31 mouse cellular contexts compared by ENCODE assay signal in the genomic region with DNA sequence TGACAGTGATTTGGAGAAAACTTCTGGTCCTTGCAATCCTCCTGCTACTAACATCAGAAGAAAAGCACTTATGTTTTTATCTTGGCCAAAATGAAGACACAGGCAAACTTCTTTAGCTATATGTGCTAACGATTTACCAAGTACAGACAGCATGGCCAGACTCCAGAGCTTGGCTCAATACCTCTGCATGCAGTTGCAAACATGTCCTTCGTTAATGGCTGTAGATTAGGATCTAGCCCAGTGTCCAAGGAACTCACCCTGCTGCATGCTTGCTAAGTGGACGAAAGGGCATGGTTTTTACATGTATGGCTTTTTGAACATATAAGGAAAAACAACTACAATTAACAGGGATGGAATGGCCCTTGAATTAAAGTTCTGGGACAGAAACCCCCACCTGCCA. TPM values are rescaled to one million over a fixed set of nuclear protein-coding genes. Genes with fewer than 3 reads are reported as not detected.
DNase-seq lines count a peak whose midpoint lies in the region; ATAC-seq and TF ChIP-seq lines count a peak whose summit lies in the region.
"Had no signal": no experiment of that assay in that cellular context is flagged by ENCODE, and none has a peak within 500 bp of the region (broad histone marks: within the 10 kb centered on the region; RNA-seq: fewer than 3 reads in every experiment).

No protein-coding gene starts in this region.

- no peak overlapping the region for H3K9ac ChIP-seq in heart, embryonic 13.5 days
- no peak overlapping the region for H3K9ac ChIP-seq in heart, postnatal 0 days (replicated peaks; ENCODE audit: low read depth, low read length)
- H3K9ac ChIP-seq: embryonic facial prominence, embryonic 12.5 days; embryonic facial prominence, embryonic 15.5 days; forebrain, embryonic 13.5 days; hindbrain, embryonic 13.5 days had no signal

- H3K4me2 ChIP-seq in heart, embryonic 13.5 days: no peak overlapping the region
- H3K4me2 ChIP-seq in heart, postnatal 0 days (ENCODE audit: low read depth, low read length): no peak overlapping the region
- H3K4me2 ChIP-seq: embryonic facial prominence, embryonic 12.5 days; embryonic facial prominence, embryonic 15.5 days; forebrain, embryonic 13.5 days; heart, embryonic 11.5 days; hindbrain, embryonic 13.5 days had no signal

- TF ChIP-seq CTCF in heart, postnatal 0 days (IDR thresholded peaks at IDR 0.05; ENCODE audit: low read depth): no peak
- no peak for TF ChIP-seq CTCF in olfactory bulb, adult 2 months (IDR thresholded peaks at IDR 0.05; ENCODE audit: insufficient read depth, low read depth, low read length)

- H3K4me1 ChIP-seq in heart, embryonic 13.5 days: peaks cover 17% of the 10 kb centered on the region
- H3K4me1 ChIP-seq in heart, postnatal 0 days (ENCODE audit: control insufficient read depth, insufficient read depth): 0 out of 2 replicates have a peak, but pooled peaks cover 12% of the 10 kb centered on the region
- H3K4me1 ChIP-seq in brown adipose tissue, adult 24 weeks (ENCODE audit: control insufficient read depth, insufficient read depth, insufficient read length, low read length): peaks cover 4% of the 10 kb centered on the region; the same call in 1 of the 2 replicates
- peaks cover 9% of the 10 kb centered on the region for H3K4me1 ChIP-seq in olfactory bulb, adult 2 months (ENCODE audit: control insufficient read depth, insufficient read depth, low read length)
- H3K4me1 ChIP-seq: embryonic facial prominence, embryonic 12.5 days; embryonic facial prominence, embryonic 15.5 days; forebrain, embryonic 10.5 days; forebrain, embryonic 13.5 days; hindbrain, embryonic 13.5 days had no signal

- H3K27ac ChIP-seq in heart, embryonic 13.5 days (replicated peaks): peak overlapping the region; percentile 42; the same call in 1 of the 2 replicates
- H3K27ac ChIP-seq in heart, postnatal 0 days (ENCODE audit: low read depth): peak overlapping the region; percentile 68
- peak overlapping the region; percentile 27 for H3K27ac ChIP-seq in brown adipose tissue, adult 24 weeks (replicated peaks; ENCODE audit: low read depth, low read length)
- peak overlapping the region; percentile 64; the same call in 1 of the 2 replicates for H3K27ac ChIP-seq in olfactory bulb, adult 2 months (ENCODE audit: insufficient read depth, low read depth, low read length)
- H3K27ac ChIP-seq: embryonic facial prominence, embryonic 12.5 days; embryonic facial prominence, embryonic 15.5 days; forebrain, embryonic 10.5 days; forebrain, embryonic 13.5 days; hindbrain, embryonic 10.5 days; hindbrain, embryonic 13.5 days; hindbrain, postnatal 0 days had no signal

- H3K36me3 ChIP-seq in heart, embryonic 13.5 days: peaks cover 21% of the 10 kb centered on the region
- H3K36me3 ChIP-seq in heart, postnatal 0 days (replicated peaks; ENCODE audit: control insufficient read depth, insufficient read depth, low read length): peaks cover 9% of the 10 kb centered on the region; the same call in 1 of the 2 replicates
- H3K36me3 ChIP-seq: embryonic facial prominence, embryonic 12.5 days had no signal

- DNase-seq in heart, adult 8-10 months (ENCODE audit: low spot score): no peak
- no peak for DNase-seq in heart, postnatal 0 days (ENCODE audit: low spot score)
- DNase-seq in heart, adult 9 months (ENCODE audit: low spot score in 2 of 2): no peak
- no peak for DNase-seq in cerebellum, postnatal 4 days (ENCODE audit: low spot score in 2 of 2)
- DNase-seq: adrenal gland, adult 2 months; adrenal gland, postnatal 14 days; B cell, adult 2 months; cerebellum, adult 18-20 months; cerebellum, adult 9-10 months; cerebellum, postnatal 14 days; gastrocnemius, postnatal 10 days; gastrocnemius, postnatal 36 days; heart, adult 11 months; heart, postnatal 14 days; kidney, adult 18-20 months had no signal

- ATAC-seq in heart, embryonic 13.5 days (ENCODE audit: extremely low read depth, insufficient number of reproducible peaks, low FRiP score, low TSS enrichment): no peak
- no peak for ATAC-seq in heart, postnatal 0 days (ENCODE audit: insufficient read depth, low read depth)
- ATAC-seq: forebrain, embryonic 13.5 days; forebrain, embryonic 16.5 days; hindbrain, postnatal 0 days; inflammation-experienced regulatory T-cells, adult 6 months; intestine, embryonic 16.5 days; Patski had no signal

- TF ChIP-seq EP300 in heart, postnatal 0 days (IDR thresholded peaks at IDR 0.05; ENCODE audit: low read depth): no peak

- 54% methylated on average over 3 of the region's 3 CpGs for WGBS in heart, embryonic 13.5 days
- WGBS in heart, postnatal 0 days: 34% methylated on average over 3 of the region's 3 CpGs
- 64% methylated on average over 3 of the region's 3 CpGs for WGBS in olfactory bulb, adult 2 months

- no peaks in the 10 kb centered on the region for H3K27me3 ChIP-seq in heart, embryonic 13.5 days (replicated peaks)
- H3K27me3 ChIP-seq in heart, postnatal 0 days (ENCODE audit: control insufficient read depth, insufficient read depth, low read length): no peaks in the 10 kb centered on the region
- H3K27me3 ChIP-seq: CH12.LX; embryonic facial prominence, embryonic 12.5 days; embryonic facial prominence, embryonic 15.5 days; forebrain, embryonic 13.5 days; hindbrain, embryonic 13.5 days; Patski had no signal

- peaks cover 4% of the 10 kb centered on the region; the same call in 1 of the 2 replicates for H3K9me3 ChIP-seq in heart, embryonic 13.5 days
- H3K9me3 ChIP-seq in heart, postnatal 0 days (replicated peaks; ENCODE audit: control insufficient read depth, low read length): no peaks in the 10 kb centered on the region
- H3K9me3 ChIP-seq: embryonic facial prominence, embryonic 12.5 days; embryonic facial prominence, embryonic 15.5 days; forebrain, embryonic 10.5 days; forebrain, embryonic 13.5 days; hindbrain, embryonic 13.5 days had no signal

- TF ChIP-seq POLR2A in olfactory bulb, adult 2 months (IDR thresholded peaks at IDR 0.05; ENCODE audit: insufficient read depth, low read depth, low read length): no peak

- H3K4me3 ChIP-seq in heart, embryonic 13.5 days: no peak overlapping the region
- no peak overlapping the region for H3K4me3 ChIP-seq in heart, postnatal 0 days (ENCODE audit: low read depth, low read length)
- no peak overlapping the region for H3K4me3 ChIP-seq in brown adipose tissue, adult 24 weeks (ENCODE audit: insufficient read depth, low read depth, low read length)
- no peak overlapping the region for H3K4me3 ChIP-seq in olfactory bulb, adult 2 months (ENCODE audit: insufficient read depth, low read depth, low read length)
- H3K4me3 ChIP-seq: embryonic facial prominence, embryonic 12.5 days; embryonic facial prominence, embryonic 15.5 days; forebrain, embryonic 10.5 days; forebrain, embryonic 13.5 days; hindbrain, embryonic 10.5 days; hindbrain, embryonic 13.5 days had no signal

RNA-seq across cellular contexts. Expression of gene Nin, which starts 28.2 kb away (rescaled TPM):
- 6.0 and 7.1 TPM in 2 replicates for polyA plus RNA-seq in heart, embryonic 13.5 days (2015; fragmentation: Nextera tagmentation; extraction: Ambion mirVana)
- total RNA-seq in heart, adult 8-10 months (2022): 10 to 100 TPM; 13.1 to 17.0 (median 14.7) TPM
- 9.8 and 15.3 TPM in 2 replicates for total RNA-seq in heart, postnatal 0 days (2014; rRNA removed; ENCODE audit: low replicate concordance)
- 4.3 and 5.1 TPM in 2 replicates for polyA plus RNA-seq in heart, postnatal 0 days (2015; fragmentation: Nextera tagmentation; extraction: Ambion mirVana)
- polyA plus RNA-seq in brown adipose tissue, adult 24 weeks (2012; ENCODE audit: insufficient read depth, insufficient read length, missing spikeins): 3.2 and 5.2 TPM in 2 replicates
- polyA plus RNA-seq in olfactory bulb, adult 2 months (2012; ENCODE audit: insufficient read depth, insufficient read length, low replicate concordance, missing spikeins): 62.8 TPM in 1 of 2 replicates, not detected in the other
